Mouse (Mus musculus) megakaryocyte-erythroid progenitor cell, adult 5-6 weeks (primary cell): ENCODE measurements around the gene Vmn2r79. TPM values are rescaled to one million over a fixed set of nuclear protein-coding genes. Genes with fewer than 3 reads are reported as not detected.
"Not testable (repeated sequence)": the region's sequence is repeated elsewhere in the genome, so short reads cannot be mapped to it uniquely, and the experiment has no call there.

Source experiments
- ATAC-seq: replicated peaks from 2 replicates; pipeline ENCODE4 v1.8.0; 2016; ENCODE audit warnings: mild to moderate bottlenecking, inconsistent platforms; ENCODE audit not compliant: severe bottlenecking, poor library complexity, low FRiP score, low TSS enrichment
- total RNA-seq, 2 experiments: library from RNA; stranded (forward) in 1 of 2; stranded (reverse) in 1 of 2; fragments of 200-1000, 215-1000 nt in 1 of 2; fragments of >200 nt in 1 of 2; fragmentation: Nextera tagmentation in 1 of 2; gene quantifications; 2 replicates each; pipeline ENCODE4 v1.2.3; 2014 to 2017

Vmn2r79 gene
- total RNA-seq (2014; fragmentation: Nextera tagmentation) (not detected in 2 replicates), total RNA-seq (2017) (not detected in 2 replicates)

DNA sequence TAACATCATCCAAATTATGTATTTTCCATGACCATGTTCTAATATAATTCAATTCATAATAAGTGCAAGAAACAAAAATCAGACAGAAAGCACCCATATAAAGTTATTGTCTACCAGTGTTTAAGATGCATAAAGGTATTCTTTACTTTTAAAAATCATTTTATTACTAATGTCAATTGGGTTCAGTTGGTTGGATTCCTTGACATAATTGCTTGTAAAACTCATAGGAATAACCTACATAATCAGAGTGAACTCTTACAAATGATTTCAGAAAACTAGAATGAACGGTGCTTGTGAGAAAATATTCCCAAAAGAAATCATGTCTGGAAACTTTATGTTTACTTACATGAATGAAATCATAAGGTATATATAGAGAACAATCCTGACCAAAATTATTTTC lies at the start of gene Vmn2r79:
Gene Vmn2r79 (plus strand): TSS at position 301 of the 400 bp plus-strand sequence.
- ATAC-seq = not testable (repeated sequence)

DNA sequence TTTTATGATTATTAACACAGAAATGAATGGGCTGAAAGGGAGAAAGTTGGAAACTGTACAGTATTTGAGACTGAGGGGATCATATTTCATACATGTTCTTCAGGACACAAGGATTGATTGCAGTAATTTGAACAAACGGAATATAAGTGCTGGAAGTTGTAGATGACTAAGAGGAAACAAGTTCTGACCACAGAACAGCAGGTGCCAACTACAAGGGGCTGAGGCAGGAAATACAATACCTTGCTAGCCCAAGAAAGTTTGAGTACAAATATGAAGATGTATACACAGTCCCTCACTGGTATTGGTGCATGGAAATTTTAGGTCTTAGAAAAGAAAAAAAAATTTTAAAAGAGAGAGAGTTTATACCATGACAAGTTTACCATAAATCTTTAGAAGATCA lies 1.2 kb upstream of the Vmn2r79 start:
- no peak for ATAC-seq

DNA sequence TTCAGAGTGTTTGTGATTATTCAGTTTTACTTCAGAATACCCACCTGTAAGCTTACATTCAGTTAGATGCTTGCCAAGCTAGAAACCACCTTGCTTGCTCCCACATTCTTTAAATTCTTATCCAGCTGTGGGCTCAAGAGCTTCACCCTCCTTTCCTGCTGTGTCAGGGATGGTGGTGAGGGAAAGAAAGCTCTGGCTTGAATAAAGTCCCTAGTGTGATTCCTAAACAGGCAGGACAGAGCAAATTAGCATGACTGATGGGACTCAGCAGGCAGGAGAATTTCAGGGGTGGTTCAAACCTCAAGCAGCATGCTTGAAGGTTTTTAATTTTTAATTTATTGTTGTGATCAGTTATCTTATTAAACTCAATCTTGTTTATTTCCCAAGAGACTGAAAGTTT lies 30.6 kb downstream of the Vmn2r79 start:
- not testable (repeated sequence) for ATAC-seq

DNA sequence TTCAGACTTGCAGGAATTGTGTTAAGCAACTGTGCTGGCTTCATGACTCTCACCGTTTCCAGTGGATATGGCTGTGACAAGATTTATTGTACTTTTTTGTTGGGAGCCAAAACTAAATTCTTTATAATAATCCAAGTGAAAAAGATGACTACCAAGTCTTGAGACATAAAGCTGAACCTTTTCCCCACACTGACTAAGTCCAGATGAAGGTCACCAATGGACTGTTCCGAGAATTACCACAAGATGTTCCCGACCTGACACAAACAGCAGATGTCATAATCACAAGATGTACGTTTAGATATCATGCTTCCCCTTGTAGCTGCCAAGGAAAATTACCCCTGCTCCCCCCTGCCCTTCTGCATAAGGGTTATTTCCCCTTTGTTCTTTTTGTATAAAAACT lies 67.7 kb downstream of the Vmn2r79 start:
- ATAC-seq = no peak

Other genes starting within 250 kb of the Vmn2r79 start
- not detected in 2 replicates for gene Folh1, start 220.2 kb upstream of the Vmn2r79 start, total RNA-seq (2014; fragmentation: Nextera tagmentation)
- gene Folh1, start 220.2 kb upstream of the Vmn2r79 start, total RNA-seq (2017) = not detected in 2 replicates
- gene Vmn2r77, start 201.1 kb upstream of the Vmn2r79 start, total RNA-seq (2014; fragmentation: Nextera tagmentation) = not detected in 2 replicates
- not detected in 2 replicates for gene Vmn2r77, start 201.1 kb upstream of the Vmn2r79 start, total RNA-seq (2017)
- gene Vmn2r78, start 81.0 kb upstream of the Vmn2r79 start, total RNA-seq (2014; fragmentation: Nextera tagmentation) = not detected in 2 replicates
- gene Vmn2r78, start 81.0 kb upstream of the Vmn2r79 start, total RNA-seq (2017) = not detected in 2 replicates
- not detected in 2 replicates for gene Nox4, start 250.0 kb downstream of the Vmn2r79 start, total RNA-seq (2014; fragmentation: Nextera tagmentation)
- gene Nox4, start 250.0 kb downstream of the Vmn2r79 start, total RNA-seq (2017) = not detected in 2 replicates